Comparison of ENCODE assay signal across 16 mouse cellular contexts in genomic region chr16:92639093-92639492, GRCm38 (mm10).
DNase-seq lines count a peak whose midpoint lies in the region; ATAC-seq and TF ChIP-seq lines count a peak whose summit lies in the region.
"Had no signal": no experiment of that assay in that cellular context is flagged by ENCODE, and none has a peak within 500 bp of the region (broad histone marks: within the 10 kb centered on the region; RNA-seq: fewer than 3 reads in every experiment).

No protein-coding gene starts in this region.

- no peak for TF ChIP-seq CTCF in CH12.LX (conservative IDR thresholded peaks at IDR 0.05 in 1 of 2, IDR thresholded peaks at IDR 0.05 in 1 of 2; ENCODE audit: low read depth in 2 of 2, low read length in 2 of 2)

- no peaks in the 10 kb centered on the region for H3K9me3 ChIP-seq in liver, embryonic 12.5 days (replicated peaks)
- H3K9me3 ChIP-seq in CH12.LX (replicated peaks; ENCODE audit: low read length) = no peaks in the 10 kb centered on the region
- H3K9me3 ChIP-seq: liver, embryonic 15.5 days; midbrain, embryonic 13.5 days had no signal

- dilution Hi-C loops in CH12.LX (cut with MboI; ENCODE audit: extremely low pct_ligation_motif_present, extremely low pct_unique_long_range_greater_than_20kb, low sequenced_read_pairs) = no loop called here

- no peak for TF ChIP-seq POLR2A in CH12.LX (IDR thresholded peaks at IDR 0.05; ENCODE audit: low read depth, low read length)

- no peak for TF ChIP-seq EP300 in CH12.LX (IDR thresholded peaks at IDR 0.05; ENCODE audit: low read length)

- H3K27me3 ChIP-seq in liver, embryonic 12.5 days (replicated peaks) = no peaks in the 10 kb centered on the region
- H3K27me3 ChIP-seq in CH12.LX (replicated peaks) = no peaks in the 10 kb centered on the region
- H3K27me3 ChIP-seq: liver, embryonic 15.5 days had no signal

- in situ Hi-C loops in CH12.LX (cut with MboI; ENCODE audit: low pct_ligation_motif_present, low pct_unique_long_range_greater_than_20kb, low sequenced_read_pairs) = no loop called here

- H3K79me2 ChIP-seq in CH12.LX (replicated peaks; ENCODE audit: control insufficient read depth, extremely low read depth, insufficient read depth, poor library complexity, severe bottlenecking) = no peaks in the 10 kb centered on the region

- no peak overlapping the region for H3K4me3 ChIP-seq in liver, embryonic 12.5 days
- no peak overlapping the region for H3K4me3 ChIP-seq in CH12.LX (replicated peaks in 1 of 3; ENCODE audit: low read depth in 2 of 3, low read length in 2 of 3, poor library complexity in 1 of 3)
- H3K4me3 ChIP-seq: liver, embryonic 15.5 days; midbrain, embryonic 13.5 days had no signal

- no peak for TF ChIP-seq RAD21 in CH12.LX (IDR thresholded peaks at IDR 0.05; ENCODE audit: low read depth, low read length)

- DNase-seq in liver (no peak), CH12.LX (ENCODE audit: extremely low read depth) (no peak)
- DNase-seq in kidney, postnatal 25 days = no peak
- DNase-seq in spleen, postnatal 4 days (ENCODE audit: low spot score in 2 of 2) = no peak
- DNase-seq: adrenal gland, postnatal 14 days; cerebellum, adult 8-10 months; heart, postnatal 14 days; layer of hippocampus, postnatal 36 days; left cerebral cortex, postnatal 4 days had no signal

- H3K9ac ChIP-seq in liver, embryonic 12.5 days = no peak overlapping the region
- H3K9ac ChIP-seq in CH12.LX (ENCODE audit: insufficient read depth, low read depth) = no peak overlapping the region
- H3K9ac ChIP-seq: liver, embryonic 15.5 days; midbrain, embryonic 13.5 days had no signal

- 73% methylated on average over 8 of the region's 8 CpGs for WGBS in liver, embryonic 12.5 days (ENCODE audit: insufficient replicate concordance)

- peaks cover 71% of the 10 kb centered on the region for H3K36me3 ChIP-seq in liver, embryonic 12.5 days
- H3K36me3 ChIP-seq in CH12.LX (replicated peaks in 1 of 2; ENCODE audit: control insufficient read depth in 1 of 2, insufficient read depth in 1 of 2, low read length in 1 of 2) = peaks cover 0 to 92% of the 10 kb centered on the region in 2 experiments
- H3K36me3 ChIP-seq: midbrain, embryonic 13.5 days had no signal

- H3K4me1 ChIP-seq in liver, embryonic 12.5 days = 0 out of 2 replicates have a peak, but pooled peaks cover 9% of the 10 kb centered on the region
- peaks cover 0 to 31% of the 10 kb centered on the region in 2 experiments; a peak in 2 of 4 replicates for H3K4me1 ChIP-seq in CH12.LX (ENCODE audit: control insufficient read depth in 1 of 2, insufficient read depth in 2 of 2)
- H3K4me1 ChIP-seq: liver, embryonic 15.5 days had no signal

- H3K27ac ChIP-seq in liver, embryonic 12.5 days = no peak overlapping the region
- H3K27ac ChIP-seq in CH12.LX (ENCODE audit: insufficient read depth, low read depth) = no peak overlapping the region
- H3K27ac ChIP-seq: hindbrain, postnatal 0 days; liver, embryonic 15.5 days; midbrain, embryonic 13.5 days had no signal

- H3K4me2 ChIP-seq in liver, embryonic 12.5 days = no peak overlapping the region
- H3K4me2 ChIP-seq in CH12.LX (ENCODE audit: insufficient read depth, low read depth, poor library complexity, severe bottlenecking) = no peak overlapping the region
- H3K4me2 ChIP-seq: liver, embryonic 15.5 days; midbrain, embryonic 13.5 days had no signal

- ATAC-seq in liver, embryonic 12.5 days = peak; percentile 65; the same call in 1 of the 2 replicates
- 0 out of 2 replicates have a peak, but pooled peaks have one; percentile 49 for ATAC-seq in erythroblast, adult 5-6 weeks (replicated peaks; ENCODE audit: low FRiP score, poor library complexity, severe bottlenecking)
- ATAC-seq in monocyte, adult 5-6 weeks (replicated peaks; ENCODE audit: insufficient number of reproducible peaks, low FRiP score, low TSS enrichment, poor library complexity, severe bottlenecking) = 0 out of 2 replicates have a peak, but pooled peaks have one; percentile 48
- ATAC-seq: forebrain, embryonic 14.5 days; hindbrain, postnatal 0 days; midbrain, embryonic 13.5 days had no signal

TF ChIP-seq in CH12.LX, 34 proteins besides CTCF, POLR2A, EP300 and RAD21:
- TF ChIP-seq POLR2AphosphoS2 (IDR thresholded peaks at IDR 0.05; ENCODE audit: low read depth, low read length) (no peak), SIN3A (IDR thresholded peaks at IDR 0.05; ENCODE audit: low read length) (0 out of 2 replicates have a peak, but pooled peaks have one; percentile 21), USF2 (conservative IDR thresholded peaks at IDR 0.05; ENCODE audit: low read depth, low read length) (0 out of 2 replicates have a peak, but pooled peaks have one; percentile 9), USF1 (IDR thresholded peaks at IDR 0.05; ENCODE audit: low read depth, low read length) (peak; percentile 32; the same call in 1 of the 2 replicates)
TF ChIP-seq in CH12.LX: peak in this region for 3.
